Mouse (Mus musculus) spleen, postnatal 4 days (tissue): ENCODE data around the gene Gm37419.
A peak's percentile ranks its signal among the peaks of the same experiment; 100 is the strongest.

ENCODE experiments used
- DNase-seq, 2 experiments: peaks; one replicate each; pipeline ENCODE4 v3.0.0; 2022; ENCODE audit warnings: low spot score in 2 of 2

The Gm37419 gene

DNA sequence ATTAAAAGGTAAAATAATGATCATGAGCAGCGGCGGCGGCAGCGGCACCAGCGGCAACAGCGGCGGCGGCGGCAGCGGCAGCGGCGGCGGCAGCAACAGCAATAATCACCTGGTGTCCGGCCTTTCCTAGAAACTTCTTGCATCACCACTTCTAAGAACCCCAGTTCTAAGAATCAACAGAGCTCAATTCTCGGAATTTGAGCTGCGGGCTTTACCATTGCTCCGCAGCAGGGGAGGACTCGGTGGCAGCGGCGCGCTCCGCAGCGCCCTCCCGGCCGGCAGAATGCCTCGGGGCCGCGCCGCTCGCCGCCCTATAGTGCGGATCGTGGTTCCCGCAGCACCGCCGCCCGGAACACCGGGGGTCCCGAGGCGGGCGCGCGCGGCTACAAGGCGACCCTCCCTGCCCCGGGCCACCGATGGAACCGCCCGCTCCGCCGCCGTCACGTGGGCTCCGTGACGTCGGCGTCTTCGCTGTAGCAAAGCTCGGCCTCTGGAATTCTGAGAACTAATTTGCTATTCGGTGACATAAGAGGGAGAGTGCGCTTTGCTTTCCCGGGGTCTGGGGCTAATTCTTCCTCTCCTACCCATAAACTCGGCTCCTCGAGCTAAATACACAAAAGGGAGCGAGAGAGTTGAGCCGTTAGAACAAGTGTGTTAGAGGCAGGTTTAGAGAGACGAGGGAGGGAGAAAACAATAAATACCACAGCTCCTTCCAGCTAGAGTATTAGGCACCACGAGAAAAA, at the start of gene Gm37419, which contains the start of gene Bcl6:
Gene Gm37419 (plus strand): TSS at position 17 of the 743 bp plus-strand sequence.
Gene Bcl6 (minus strand): TSS at position 387 of the 743 bp plus-strand sequence.
- DNase-seq = peak; percentile 74 to 87

DNA sequence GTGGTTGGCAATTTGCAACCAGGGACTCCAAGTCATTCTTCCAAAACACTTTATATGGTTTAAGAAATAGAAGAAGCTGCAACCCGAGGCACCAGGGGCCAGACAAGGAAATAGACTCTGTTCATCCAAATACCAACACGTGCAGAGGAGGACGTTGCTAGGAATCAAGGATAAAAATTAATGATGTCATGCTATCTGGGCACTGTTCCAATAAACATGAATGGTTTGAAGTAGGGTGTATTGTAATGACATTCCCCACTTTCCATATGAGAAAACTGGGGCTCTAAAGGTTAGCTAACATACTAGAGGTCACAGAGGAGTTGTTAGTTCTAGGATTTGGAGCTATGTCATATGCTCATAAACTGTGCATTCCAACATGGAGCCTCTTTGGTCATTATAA, 43.5 kb upstream of the Gm37419 start:
- no peak for DNase-seq

DNA sequence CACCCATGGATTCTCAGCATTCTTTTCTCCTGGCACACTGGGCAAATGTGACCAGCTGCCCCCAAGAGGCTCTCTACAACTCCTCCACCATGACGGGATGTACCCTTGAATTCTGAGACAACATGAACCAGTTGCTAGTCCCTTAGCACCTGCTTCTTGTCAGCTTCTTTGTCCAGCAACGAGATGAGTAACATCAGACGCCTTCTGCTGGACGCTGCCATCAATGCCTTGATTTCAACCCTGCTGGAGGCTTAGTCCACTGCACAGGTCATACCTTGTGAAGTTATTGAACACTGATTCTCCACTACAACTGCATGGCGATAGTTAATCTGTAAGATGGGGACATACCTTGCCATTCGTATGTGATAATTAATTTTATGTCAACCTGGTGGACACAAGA, 40.6 kb upstream of the Gm37419 start:
- no peak for DNase-seq

DNA sequence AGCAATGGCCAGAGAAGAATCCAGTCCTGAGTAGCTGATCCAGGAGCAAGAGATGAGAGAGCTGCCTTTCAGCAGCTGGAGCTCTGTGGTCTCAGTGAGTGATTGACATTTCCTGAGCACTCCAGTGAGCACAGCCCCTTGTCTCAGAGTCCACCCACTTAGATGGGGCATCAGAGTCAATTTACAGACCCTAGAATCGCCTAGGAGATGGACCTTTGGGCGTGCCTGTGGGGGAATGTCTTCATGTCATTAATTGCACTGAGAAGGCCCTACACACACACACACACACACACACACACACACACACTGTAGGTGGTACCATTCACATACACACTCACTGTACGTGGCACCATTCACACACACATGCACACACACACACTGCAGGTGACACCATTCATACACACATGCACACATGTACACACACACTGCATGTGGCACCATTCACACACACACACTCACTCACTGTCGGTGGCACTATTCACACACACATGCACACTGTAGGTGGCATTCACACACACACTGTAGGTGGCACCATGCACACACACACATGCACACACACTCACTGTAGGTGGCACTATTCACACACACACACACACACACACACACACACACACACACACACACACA, 36.1 kb upstream of the Gm37419 start:
- DNase-seq = peak in 1 of 2 experiments; percentile 5

DNA sequence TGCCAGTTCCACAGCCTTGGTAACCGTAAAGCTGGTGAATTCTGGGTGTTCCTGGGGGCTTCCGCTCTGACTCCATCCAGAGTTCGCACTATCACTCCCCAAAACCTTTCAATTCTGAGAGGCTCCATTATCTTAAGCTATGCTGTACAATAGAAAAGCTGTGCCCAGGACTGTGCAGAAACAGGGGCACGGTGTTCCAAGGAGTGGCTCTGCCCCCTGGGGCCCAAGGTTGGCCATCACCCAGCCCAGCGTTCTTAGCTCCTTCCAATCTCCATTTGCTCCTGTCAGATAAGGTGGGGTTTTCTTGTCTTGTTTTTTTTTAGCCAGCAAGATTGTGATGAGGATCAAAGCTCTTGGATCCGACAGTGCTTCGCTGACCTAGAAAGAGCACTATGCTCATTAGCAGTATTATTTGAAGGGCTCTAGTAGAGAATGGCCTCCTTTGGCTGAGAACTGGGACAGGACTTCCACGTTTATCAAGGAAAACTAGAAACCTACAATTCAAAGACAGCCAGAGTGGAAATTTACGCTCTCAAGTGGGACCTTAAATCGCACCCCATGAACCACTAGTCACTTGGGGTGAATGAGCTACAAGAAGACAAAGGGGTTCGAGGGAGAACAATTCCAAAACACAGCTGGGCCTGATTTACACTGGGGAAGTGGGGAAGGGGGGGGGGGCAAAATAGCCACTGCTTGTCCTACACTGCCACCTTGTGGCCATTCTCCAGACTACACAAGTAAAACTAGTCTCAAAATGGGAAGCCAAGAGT, 34.9 kb upstream of the Gm37419 start:
- peak; percentile 29 to 72 for DNase-seq

DNA sequence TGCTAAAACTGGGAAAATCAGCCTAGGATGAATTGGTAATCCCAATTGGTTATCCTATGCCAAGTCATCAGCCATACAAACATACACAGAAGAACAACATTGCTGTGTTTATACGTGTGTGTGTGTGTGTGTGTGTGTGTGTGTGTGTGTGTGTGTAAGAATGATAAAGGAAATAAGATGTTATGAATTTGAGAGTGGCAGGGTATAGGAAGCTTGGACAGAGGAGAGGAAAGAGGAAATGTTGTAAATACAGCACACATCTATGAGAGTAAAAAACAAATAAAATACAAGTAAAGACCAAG, 34.4 kb upstream of the Gm37419 start:
- DNase-seq = no peak

DNA sequence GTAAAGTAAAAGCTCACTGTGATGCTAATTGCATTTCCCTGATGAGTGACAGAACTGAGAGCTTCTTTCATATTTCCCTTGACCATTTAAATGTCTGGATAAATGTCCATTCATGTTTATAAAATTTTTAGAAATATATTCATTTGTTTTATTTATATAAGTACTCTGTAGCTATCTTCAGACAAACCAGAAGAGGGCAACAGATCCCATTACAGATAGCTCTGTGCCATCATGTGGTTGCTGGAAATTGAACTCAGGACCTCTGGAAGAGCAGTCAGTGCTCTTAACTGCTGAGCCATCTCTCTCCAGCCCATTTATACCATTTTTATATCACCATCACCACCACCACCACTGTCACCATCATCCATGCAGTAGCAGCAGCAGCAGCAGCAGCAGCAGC, 29.3 kb upstream of the Gm37419 start:
- no peak for DNase-seq

DNA sequence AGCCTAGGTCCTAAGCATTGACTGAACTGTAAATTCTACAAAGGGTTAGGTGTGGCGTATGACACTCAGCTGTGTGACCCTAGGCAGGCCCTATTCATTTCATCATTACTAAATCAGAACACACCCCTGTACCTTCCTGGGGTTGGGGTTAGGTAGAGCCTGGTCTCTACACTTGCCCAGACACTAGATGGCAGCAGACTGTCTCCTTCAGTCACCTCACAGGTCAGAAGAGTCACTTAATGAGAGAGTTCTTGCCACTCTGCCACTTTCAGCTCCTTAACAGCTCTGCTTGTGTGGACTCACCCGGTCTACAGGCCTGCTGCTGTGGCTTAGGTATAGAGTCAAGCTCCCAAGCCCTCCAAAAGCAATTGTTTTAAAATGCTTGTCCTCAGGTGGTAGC, 25.9 kb upstream of the Gm37419 start:
- DNase-seq = no peak

DNA sequence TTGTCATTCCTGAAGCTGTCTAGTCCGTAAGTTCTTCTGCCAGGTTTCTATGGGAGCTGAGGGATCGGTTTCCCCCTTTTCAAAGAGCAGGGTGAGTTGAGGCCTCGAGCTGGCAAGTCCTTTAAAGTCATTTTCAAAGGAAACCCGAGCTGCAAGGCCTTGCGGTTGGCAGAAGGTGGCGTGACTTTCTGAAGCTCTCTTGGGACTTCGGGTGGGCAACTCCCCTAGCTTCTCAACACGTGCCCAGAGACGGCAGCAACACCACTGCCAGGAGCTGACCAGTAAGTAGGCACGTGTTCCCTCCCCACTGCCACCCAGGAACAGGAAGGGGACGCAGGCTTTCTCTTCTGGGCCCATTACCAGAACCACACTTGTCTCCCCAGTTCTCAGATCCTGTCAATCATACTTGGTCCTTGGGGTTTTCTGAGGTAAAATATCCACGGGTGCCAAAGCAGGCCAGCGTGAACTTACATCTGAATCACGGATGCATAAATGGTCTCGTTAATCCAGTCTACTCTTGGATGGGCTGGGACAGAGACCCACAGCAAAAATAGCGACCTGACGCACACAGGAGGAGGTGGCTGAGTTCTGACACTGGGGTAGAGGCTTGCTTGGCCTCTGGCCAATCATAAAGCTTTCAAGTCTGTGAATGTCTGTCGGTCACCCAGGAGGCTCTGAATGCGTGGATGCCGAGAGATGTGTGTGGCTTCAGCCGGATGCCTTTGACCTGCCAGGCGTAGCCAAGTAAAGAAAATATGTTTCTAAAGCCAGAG, 24.2 kb upstream of the Gm37419 start:
- peak in 1 of 2 experiments; percentile 9 for DNase-seq

DNA sequence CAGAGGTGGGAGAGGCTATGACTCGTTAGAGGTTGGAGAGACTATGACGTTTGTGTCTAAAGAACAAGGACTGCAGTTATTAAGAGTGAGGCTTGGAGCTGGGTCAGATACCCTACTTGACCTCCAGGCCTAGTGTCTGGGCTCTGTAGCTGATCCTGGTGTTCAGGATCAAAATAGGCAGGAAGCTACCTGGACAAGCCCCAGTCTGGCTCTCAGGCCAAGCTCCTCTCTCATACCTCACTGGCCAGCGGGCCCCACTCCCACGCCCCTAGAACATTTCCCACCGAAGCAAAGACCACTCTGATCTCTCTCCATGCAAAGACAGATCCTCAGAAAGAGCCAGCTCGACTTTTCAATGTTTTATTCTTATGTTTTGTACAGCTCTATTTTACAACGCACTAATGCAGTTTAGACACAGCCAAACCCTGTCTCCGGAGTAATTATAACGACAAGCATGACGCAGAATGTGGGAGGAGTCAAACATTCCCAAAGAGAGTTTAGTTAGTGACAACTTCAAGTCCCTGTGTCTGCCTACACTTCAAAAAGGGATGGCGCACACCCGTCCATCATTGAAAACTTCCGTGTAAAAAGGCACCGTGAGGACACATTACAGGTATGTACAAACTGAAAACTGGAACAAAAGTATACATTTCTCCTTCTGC, 23.4 kb upstream of the Gm37419 start:
- peak; percentile 2 to 27 for DNase-seq

DNA sequence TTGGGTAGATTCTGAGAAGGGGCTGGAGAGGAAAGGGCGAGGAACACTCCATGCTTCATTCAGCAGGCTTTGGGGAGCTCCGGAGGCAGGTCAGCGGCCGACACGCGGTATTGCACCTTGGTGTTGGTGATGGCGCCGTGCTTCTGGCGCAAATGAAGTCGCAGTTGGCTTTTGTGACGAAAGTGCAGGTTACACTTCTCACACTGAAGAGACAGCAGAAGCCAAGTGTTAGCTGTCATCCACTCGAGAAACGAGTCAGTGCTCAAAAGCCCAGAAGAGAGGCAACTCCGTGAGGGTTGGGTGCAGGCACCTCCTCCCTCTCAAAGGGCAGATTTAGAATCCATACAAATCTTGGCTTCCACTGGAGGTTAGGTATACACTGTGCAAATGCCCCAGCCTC, 22.2 kb upstream of the Gm37419 start:
- peak in 1 of 2 experiments; percentile 55 for DNase-seq

DNA sequence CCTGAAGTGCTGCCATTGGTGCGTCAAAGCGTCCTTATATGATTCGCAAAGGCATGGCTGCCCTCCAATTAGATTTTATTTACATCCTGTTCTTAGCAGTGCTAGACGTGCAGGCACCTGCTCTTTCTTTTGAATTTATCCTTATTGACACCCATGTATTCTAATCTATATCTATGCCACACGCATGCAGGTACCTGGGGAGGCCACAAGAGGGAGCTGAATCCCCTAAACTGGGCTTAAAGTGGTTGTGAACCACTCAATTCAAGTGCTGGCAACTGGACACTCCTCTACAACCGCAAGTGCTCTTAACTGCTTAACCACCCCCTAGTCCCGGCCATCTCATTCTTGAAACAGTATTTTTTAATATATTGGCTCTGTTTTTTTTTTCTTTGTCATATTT, 21.0 kb upstream of the Gm37419 start:
- DNase-seq = peak in 1 of 2 experiments; percentile 58

DNA sequence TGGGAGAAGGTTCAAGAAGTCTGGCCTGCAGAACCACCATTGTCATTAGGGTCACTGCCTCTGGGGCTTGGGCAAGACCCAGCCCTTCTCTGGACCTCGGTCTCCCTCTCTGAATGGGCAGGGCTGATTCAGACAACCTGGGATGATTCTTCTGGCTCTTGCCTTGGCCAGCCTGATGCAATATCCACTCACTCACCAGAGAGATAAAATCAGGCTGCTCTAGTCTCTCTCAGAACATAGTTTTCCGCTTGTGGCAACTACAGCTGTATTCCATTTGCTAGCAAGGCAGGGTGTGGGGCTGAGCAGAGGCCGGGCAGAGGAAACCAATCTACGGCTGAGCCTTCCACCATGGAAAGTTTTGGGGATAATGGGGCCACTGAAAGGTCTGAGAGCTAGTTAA, 19.4 kb upstream of the Gm37419 start:
- DNase-seq = peak in 1 of 2 experiments; percentile 47

DNA sequence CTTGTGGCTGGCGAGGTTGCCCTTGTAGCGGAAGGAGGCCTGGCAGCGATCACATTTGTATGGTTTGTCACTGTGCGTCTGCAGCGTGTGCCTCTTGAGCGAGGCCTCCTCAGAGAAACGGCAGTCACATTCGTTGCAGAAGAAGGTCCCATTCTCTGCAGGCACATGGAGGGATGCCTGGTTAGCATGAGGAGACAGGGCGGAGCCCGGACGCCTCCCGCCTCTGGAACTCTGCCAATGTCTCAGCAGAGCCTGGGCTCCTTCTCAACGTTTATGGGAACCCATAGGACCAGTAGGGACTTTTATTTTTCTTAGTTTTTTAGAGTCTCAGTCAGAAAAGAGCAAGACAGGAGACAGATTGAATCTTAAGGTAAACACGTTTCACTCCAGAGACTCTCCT, 18.4 kb upstream of the Gm37419 start:
- peak in 1 of 2 experiments; percentile 51 for DNase-seq

DNA sequence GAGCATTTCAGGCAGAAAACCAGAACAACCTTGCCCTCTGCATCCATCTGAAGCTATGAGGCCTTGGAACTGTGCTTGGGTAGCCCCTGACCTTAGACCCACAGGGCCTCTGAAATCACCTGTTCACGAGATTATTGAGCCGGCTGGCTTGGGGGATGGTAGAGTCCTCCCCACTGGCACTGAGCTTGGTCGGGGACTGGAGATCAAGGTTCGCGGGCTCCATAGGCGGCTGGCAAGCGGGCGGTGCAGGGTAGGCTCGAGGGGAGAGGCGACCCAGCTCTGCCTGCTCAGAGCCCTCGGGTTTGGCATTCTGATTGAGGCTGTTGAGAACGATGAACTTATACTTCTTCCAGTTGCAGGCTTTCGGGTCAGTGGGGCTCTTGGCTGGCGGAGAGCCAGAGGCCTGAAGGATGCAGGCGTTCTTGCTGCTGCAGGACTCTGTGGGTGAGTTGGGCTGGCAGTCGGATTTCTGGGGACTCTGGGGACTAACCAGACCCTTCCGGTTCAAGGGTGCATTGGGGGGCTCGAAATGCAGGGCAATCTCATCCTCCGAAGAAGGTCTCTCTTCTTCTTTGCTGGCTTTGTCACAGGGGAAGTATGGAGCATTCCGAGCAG, 16.0 kb upstream of the Gm37419 start:
- DNase-seq = no peak

DNA sequence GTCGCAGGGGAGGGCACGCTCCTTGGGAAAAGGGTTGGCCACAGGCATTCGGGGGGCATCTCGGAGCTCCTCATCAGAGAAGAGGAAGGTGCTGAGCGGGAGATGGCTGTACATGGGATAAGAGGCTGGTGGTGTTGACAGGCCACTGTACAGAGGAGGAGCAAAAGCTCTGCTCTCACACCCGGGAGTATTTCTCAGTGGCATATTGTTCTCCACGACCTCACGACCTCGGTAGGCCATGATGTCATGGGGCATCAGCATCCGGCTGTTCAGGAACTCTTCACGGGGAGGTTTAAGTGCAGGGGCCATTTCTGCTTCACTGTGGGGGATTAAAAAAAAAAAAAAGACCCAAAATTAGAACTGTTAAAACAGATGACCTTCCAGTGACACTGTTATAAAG, 15.4 kb upstream of the Gm37419 start:
- DNase-seq = no peak

DNA sequence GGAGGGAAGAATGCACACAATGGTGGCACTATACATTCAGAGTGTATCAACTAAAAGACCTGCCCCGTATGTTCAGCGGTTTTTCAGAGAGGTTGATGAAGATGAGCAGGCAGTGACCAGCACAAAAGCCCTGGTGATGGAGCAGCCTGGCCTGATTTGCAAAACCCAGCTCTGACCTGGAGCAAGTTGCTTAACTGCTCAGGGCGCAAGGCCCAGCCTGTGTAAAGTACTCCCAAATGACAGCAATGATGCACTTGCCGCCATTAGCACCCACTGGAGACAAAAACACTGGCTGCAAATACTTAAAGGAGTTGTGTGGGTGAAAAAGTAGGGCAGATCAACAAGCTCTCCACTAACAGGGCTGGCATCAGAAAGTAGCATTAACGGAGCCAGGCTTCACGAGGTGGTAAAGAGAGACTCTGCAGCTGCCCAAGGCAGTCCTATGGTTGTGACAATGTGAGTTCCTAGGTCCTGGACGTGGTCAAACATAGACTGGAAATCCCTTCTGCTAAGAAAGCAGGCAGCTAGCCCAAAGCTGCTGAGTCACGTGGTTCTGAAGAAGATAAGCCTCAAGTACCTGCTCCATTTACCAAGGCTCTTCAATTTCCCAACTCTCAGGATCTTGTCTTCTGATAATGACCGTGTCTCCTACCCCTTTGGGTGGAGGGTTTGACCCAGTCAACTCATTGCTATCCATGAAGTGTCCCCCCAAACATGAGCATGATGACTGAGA, 14.5 kb upstream of the Gm37419 start:
- no peak for DNase-seq

DNA sequence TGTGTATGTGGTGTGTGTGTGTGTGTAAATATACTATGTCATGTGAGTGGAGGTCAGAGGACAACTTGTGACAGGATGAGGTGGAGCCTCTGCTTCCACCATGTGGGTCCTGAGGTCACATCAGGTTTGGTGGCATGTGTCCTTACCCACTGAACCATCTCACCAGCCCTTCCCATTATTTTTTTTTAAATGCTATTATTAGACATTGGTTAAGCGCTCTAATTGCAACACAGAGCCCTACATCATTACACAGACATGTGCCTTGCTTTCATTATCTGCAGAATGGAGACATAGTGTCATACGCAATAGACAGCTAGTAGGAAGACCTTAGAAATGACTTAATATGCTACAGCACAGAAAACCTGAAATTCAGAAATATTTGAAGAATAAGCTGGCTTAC, 12.1 kb upstream of the Gm37419 start:
- DNase-seq = no peak

DNA sequence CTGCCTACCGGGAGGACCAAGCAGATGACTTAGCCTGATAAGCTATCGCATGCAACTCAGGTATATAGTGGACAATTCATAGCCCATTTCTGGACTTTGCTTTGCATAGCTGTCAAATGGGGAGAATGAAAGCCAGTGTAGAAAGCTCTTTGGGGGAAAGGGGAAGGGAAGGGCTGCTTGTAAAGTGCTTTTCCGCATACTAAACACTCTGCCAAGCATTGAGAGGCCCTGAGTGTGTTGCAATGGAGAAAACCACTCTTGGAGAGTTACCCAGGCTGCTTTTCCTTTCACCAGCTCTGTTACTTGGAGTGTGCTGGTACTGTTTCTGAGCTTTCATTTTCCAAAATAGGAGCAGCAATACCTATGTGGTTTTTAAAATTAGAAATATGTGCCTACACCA, 10.6 kb upstream of the Gm37419 start:
- no peak for DNase-seq

DNA sequence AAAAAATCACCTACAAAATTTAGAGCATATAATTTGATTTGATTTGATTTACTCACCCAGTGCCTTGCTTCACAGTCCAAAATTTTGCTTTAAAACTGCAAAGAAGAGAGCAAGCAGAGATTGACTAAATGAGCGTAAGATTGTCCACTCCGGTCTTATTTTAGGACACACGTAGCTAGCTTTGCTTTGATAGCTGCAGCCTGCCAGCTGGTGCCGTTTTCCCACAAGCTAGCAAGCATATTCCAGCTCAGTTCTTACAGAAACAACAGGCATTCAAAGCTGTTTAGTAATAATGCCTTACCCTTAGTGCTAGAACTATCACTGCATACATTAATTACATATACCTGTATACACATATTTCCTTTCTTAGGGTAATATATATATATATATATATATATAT, 9.8 kb upstream of the Gm37419 start:
- no peak for DNase-seq
